Mouse (Mus musculus) ES-Bruce4 (cell line): Measurements from ENCODE around the gene Kcnj16.

Experiments used
- CTCF ChIP-seq: IDR thresholded peaks from one replicate; pipeline ENCODE4 v1.8.1; 2011; ENCODE audit warnings: low read depth, low read length
- EP300 ChIP-seq: IDR thresholded peaks from 2 replicates; pipeline ENCODE4 v1.6.1; 2011; ENCODE audit warnings: low read depth, low read length; ENCODE audit not compliant: insufficient read depth
- POLR2A ChIP-seq: IDR thresholded peaks from one replicate; pipeline ENCODE4 v1.8.1; 2011; ENCODE audit warnings: low read length; ENCODE audit not compliant: insufficient read depth

- TF ChIP-seq POLR2A (no peak), CTCF (no peak), EP300 (no peak)
These were observed 48.9 kb upstream of the Kcnj16 start for GRCm38 (mm10) chr11:110918808-110919465.
